Mouse (Mus musculus) cortical plate, adult 2 months (tissue): ENCODE data around the gene Myl4.

Experiments used
- CTCF ChIP-seq: fragments of 200-500 bp; IDR thresholded peaks from 2 replicates; pipeline ENCODE4 v1.5.1; 2011; ENCODE audit warnings: mild to moderate bottlenecking, control low read depth, low read length; ENCODE audit not compliant: insufficient read depth; ENCODE audit errors: extremely low read depth
- POLR2A ChIP-seq: fragments of 200-500 bp; IDR thresholded peaks from 2 replicates; pipeline ENCODE4 v1.6.1; 2011; ENCODE audit warnings: mild to moderate bottlenecking, low read length, control low read depth; ENCODE audit not compliant: insufficient read depth; ENCODE audit errors: extremely low read depth

- TF ChIP-seq CTCF: no peak
- no peak for TF ChIP-seq POLR2A
Observed at GRCm38 (mm10) chr11:104566796-104567195, 16.3 kb downstream of the Myl4 start.
